Mouse (Mus musculus) lung, postnatal 0 days (tissue): ENCODE measurements around the gene Uvrag. TPM values are rescaled to one million over a fixed set of nuclear protein-coding genes. Genes with fewer than 3 reads are reported as not detected.

ENCODE experiments used
- ATAC-seq: fragments of 200-750 bp; cut with Nextera tagmentation; 2 replicates; pipeline ENCODE4 v1.8.0; 2017; ENCODE audit warnings: moderate library complexity
- DNase-seq: peaks from one replicate; pipeline ENCODE4 v3.0.0-alpha.2; 2016; ENCODE audit warnings: low spot score
- H3K27ac ChIP-seq: fragments of 300-500 bp; sonication (generic); 2 replicates; pipeline ENCODE4 v1.5.1; 2014; ENCODE audit warnings: antibody characterized with exemption, mild to moderate bottlenecking, low read length, mixed read lengths
- H3K27me3 ChIP-seq: fragments of 300-500 bp; sonication (generic); replicated peaks from 2 replicates; pipeline ENCODE4 v1.6.1; 2014; ENCODE audit warnings: low read length, mixed read lengths; ENCODE audit not compliant: insufficient read depth
- H3K36me3 ChIP-seq: fragments of 300-500 bp; sonication (generic); 2 replicates; pipeline ENCODE4 v1.6.1; 2014; ENCODE audit warnings: low read length, mixed read lengths; ENCODE audit not compliant: insufficient read depth
- H3K4me1 ChIP-seq: fragments of 300-500 bp; sonication (generic); 2 replicates; pipeline ENCODE4 v1.6.1; 2014; ENCODE audit warnings: antibody characterized with exemption, low read depth, low read length, mixed read lengths; ENCODE audit not compliant: insufficient read depth
- H3K4me2 ChIP-seq: fragments of 300-500 bp; sonication (generic); replicated peaks from 2 replicates; pipeline ENCODE4 v1.6.1; 2014; ENCODE audit warnings: low read depth, mild to moderate bottlenecking, low read length, moderate library complexity, mixed read lengths
- H3K4me3 ChIP-seq: fragments of 300-500 bp; sonication (generic); 2 replicates; pipeline ENCODE4 v1.5.1; 2014; ENCODE audit warnings: low read depth, low read length
- H3K9ac ChIP-seq: fragments of 300-500 bp; sonication (generic); replicated peaks from 2 replicates; pipeline ENCODE4 v1.6.1; 2014; ENCODE audit warnings: low read depth, mild to moderate bottlenecking
- H3K9me3 ChIP-seq: fragments of 300-500 bp; sonication (generic); 2 replicates; pipeline ENCODE4 v1.6.1; 2016; ENCODE audit warnings: low read length, mixed read lengths
- CTCF ChIP-seq: IDR thresholded peaks from 2 replicates; pipeline ENCODE4 v1.5.1; 2016; ENCODE audit warnings: antibody characterized with exemption, mild to moderate bottlenecking
- EP300 ChIP-seq: IDR thresholded peaks from 2 replicates; pipeline ENCODE4 v1.6.1; 2016; ENCODE audit warnings: antibody characterized with exemption, mild to moderate bottlenecking, control low read depth
- WGBS: fragments of 180-500 bp; shearing (Covaris S2); extraction: QIAGEN DNeasy Blood & Tissue Kit; methylation state at CpG from one replicate; pipeline ENCODE4 v1.1.7; 2014; 5-methylcytosine and 5-hydroxymethylcytosine counted together
- polyA plus RNA-seq: library from polyadenylated mRNA; unstranded; fragments of >200 nt; fragmentation: Nextera tagmentation; extraction: Ambion mirVana; gene quantifications from 2 replicates; pipeline ENCODE4 v1.2.1, GENCODE M21; 2015

Gene Uvrag
- polyA plus RNA-seq, 1 experiment from 2014 or later: 23.4 TPM

DNA sequence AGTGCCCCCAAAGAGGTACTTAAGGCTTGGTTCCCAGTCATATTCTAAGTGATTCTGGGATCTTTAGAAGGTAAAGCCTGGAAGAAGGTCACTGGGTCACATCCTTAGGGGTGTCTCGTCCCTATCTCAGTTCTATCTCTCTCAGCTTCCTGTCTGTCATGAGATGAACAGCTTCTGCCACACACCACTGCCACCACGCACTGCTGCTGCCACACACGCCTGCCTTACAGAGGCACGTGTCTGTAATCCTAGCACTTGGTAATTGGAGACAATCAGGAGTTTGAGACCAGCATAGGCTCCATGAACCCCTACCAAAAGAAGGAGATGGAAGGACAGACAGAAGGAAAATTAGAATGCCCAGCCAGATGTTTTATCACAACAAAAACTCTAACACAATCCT lies 20.9 kb downstream of the Uvrag start:
- Histone ChIP-seq H3K27me3 (no peaks in the 10 kb centered on the region), H3K27ac (no peak overlapping the region), H3K36me3 (no peaks in the 10 kb centered on the region), H3K9ac (no peak overlapping the region), H3K9me3 (no peaks in the 10 kb centered on the region), H3K4me2 (no peak overlapping the region), H3K4me3 (no peak overlapping the region), H3K4me1 (no peaks in the 10 kb centered on the region)
- TF ChIP-seq EP300: no peak
- TF ChIP-seq CTCF: no peak
- ATAC-seq: no peak
- no peak for DNase-seq
- 66% methylated on average over 4 of the region's 4 CpGs for WGBS

DNA sequence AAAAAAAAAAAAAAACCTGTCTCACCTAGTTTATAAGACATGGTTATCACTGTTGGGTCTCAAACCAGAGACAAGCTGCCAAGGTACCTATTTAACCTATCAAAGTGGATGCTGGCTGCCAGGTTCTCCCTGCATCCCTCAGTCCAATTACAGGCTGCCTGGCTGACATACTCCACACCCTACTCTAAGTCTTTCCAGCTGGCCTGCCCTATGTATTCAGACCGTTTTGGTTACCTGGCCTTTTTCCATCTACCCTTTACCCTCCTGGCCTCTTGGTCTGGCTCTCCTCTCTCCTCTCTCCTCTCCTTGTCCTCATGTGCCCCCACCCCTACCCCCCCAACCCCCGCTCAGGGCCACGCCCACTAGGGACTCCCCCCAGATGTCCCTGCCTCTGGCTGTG lies 24.2 kb downstream of the Uvrag start:
- DNase-seq (no peak), ATAC-seq (no peak)
- H3K9me3 ChIP-seq: no peaks in the 10 kb centered on the region
- no peaks in the 10 kb centered on the region for H3K4me1 ChIP-seq
- no peak overlapping the region for H3K27ac ChIP-seq
- H3K9ac ChIP-seq: no peak overlapping the region
- H3K4me3 ChIP-seq: no peak overlapping the region
- H3K4me2 ChIP-seq: no peak overlapping the region
- no peaks in the 10 kb centered on the region for H3K27me3 ChIP-seq
- peaks cover 8% of the 10 kb centered on the region; the same call in 1 of the 2 replicates for H3K36me3 ChIP-seq
- 53% methylated on average over 3 of the region's 3 CpGs for WGBS
- TF ChIP-seq EP300 (no peak), CTCF (no peak)

DNA sequence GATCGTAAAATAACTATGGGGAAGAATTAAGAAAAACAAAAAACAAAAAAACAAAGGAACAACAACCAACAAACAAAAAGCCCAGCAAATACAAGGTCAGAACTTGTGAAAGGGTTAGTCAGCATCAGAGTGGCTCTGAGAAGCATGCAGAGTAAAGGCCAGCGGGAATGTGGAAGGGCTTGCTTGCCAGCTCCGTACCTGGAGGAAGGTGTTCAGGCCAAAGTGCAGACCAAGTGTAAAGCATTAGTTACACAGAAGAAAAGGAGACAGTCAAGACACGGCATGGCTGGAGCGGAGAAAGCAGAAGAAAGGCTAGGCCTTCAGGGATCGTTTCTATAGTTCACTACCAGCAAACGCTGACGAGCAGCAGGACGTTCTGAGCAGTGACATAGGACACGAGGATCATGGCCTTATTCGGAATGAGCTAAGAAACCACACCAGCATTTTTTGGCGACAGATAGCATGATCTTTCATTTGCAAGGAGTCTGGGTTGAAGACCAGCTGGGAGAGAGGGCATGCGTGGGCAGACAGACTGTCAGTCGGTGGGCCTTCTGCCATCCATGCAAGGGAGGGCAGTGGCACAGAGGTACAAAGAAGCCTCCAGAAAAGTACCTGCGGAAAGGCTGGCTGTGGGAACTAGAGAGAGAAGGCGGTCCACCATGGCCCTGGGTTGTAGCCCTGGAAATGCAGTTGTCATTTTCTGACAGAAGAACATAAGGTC lies 26.8 kb downstream of the Uvrag start:
- DNase-seq: no peak
- no peak overlapping the region for H3K4me3 ChIP-seq
- ATAC-seq: no peak
- H3K4me2 ChIP-seq: no peak overlapping the region
- H3K9me3 ChIP-seq: no peaks in the 10 kb centered on the region
- no peaks in the 10 kb centered on the region for H3K27me3 ChIP-seq
- H3K4me1 ChIP-seq: no peaks in the 10 kb centered on the region
- no peak for TF ChIP-seq EP300
- TF ChIP-seq CTCF: no peak
- H3K36me3 ChIP-seq: peaks cover 8% of the 10 kb centered on the region; the same call in 1 of the 2 replicates
- 78% methylated on average over 16 of the region's 16 CpGs for WGBS
- no peak overlapping the region for H3K9ac ChIP-seq
- no peak overlapping the region for H3K27ac ChIP-seq

DNA sequence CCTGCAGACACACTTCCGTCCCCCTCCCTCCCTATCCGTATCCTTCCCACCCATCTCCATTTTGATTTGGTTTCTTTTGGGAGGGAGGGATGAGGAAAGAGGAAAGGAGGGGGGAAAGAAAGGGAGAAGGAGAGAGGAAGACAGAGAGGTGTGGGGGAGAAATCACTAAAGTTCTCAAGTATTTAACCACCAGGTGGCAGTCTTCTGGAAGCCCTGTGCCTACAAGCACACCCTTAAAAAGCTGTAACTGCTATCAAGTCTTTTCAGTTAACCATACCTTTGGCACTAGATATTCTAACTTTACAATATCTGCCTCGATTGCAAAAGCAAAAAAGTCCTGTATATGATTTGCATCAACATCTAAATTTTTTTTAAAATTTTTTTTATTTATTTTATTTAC lies 33.4 kb downstream of the Uvrag start:
- DNase-seq: peak; percentile 87
- Histone ChIP-seq H3K4me2 (no peak overlapping the region), H3K4me1 (peaks cover 3% of the 10 kb centered on the region; the same call in 1 of the 2 replicates), H3K4me3 (no peak overlapping the region), H3K36me3 (0 out of 2 replicates have a peak, but pooled peaks cover 4% of the 10 kb centered on the region), H3K27me3 (no peaks in the 10 kb centered on the region), H3K9me3 (no peaks in the 10 kb centered on the region), H3K9ac (no peak overlapping the region), H3K27ac (no peak overlapping the region)
- peak; percentile 65; the same call in 1 of the 2 replicates for ATAC-seq
- WGBS: 27% methylated on average over 3 of the region's 3 CpGs
- no peak for TF ChIP-seq EP300
- TF ChIP-seq CTCF: peak; percentile 78

DNA sequence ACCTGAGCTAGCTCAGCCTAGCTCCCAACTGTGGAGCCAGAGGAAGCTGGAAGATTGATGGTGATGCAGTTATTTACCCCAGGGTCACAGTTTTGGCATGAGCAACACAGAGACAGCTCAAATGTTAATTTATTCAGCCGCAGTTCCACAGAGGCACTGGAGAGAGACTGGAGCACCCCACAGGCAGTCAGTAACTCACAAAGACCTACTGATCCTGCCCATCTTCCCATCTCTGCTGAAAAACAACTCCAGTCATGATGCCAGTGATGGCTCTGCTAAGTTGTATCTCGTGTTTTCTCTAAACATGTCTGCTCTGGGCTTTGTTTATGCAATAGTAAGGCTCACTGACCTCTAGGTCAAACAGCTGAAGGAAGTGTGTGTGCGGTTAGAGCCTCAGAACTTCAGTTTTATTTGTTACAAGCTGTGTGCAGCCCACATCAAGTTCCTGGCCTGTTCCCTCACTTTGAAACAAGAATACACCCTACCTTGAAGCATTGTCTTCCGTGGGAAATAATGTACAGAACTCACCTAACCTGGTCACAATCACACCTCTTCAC lies 34.1 kb downstream of the Uvrag start:
- Histone ChIP-seq H3K36me3 (0 out of 2 replicates have a peak, but pooled peaks cover 4% of the 10 kb centered on the region), H3K9ac (0 out of 2 replicates have a peak overlapping the region, but pooled peaks have one; percentile 12), H3K4me1 (peaks cover 5% of the 10 kb centered on the region; the same call in 1 of the 2 replicates), H3K27ac (no peak overlapping the region), H3K4me2 (no peak overlapping the region), H3K27me3 (no peaks in the 10 kb centered on the region), H3K9me3 (no peaks in the 10 kb centered on the region), H3K4me3 (no peak overlapping the region)
- peak; percentile 49; the same call in 1 of the 2 replicates for ATAC-seq
- WGBS: 41% methylated on average over 4 of the region's 4 CpGs
- DNase-seq: peak; percentile 41
- TF ChIP-seq EP300: no peak
- TF ChIP-seq CTCF: no peak

DNA sequence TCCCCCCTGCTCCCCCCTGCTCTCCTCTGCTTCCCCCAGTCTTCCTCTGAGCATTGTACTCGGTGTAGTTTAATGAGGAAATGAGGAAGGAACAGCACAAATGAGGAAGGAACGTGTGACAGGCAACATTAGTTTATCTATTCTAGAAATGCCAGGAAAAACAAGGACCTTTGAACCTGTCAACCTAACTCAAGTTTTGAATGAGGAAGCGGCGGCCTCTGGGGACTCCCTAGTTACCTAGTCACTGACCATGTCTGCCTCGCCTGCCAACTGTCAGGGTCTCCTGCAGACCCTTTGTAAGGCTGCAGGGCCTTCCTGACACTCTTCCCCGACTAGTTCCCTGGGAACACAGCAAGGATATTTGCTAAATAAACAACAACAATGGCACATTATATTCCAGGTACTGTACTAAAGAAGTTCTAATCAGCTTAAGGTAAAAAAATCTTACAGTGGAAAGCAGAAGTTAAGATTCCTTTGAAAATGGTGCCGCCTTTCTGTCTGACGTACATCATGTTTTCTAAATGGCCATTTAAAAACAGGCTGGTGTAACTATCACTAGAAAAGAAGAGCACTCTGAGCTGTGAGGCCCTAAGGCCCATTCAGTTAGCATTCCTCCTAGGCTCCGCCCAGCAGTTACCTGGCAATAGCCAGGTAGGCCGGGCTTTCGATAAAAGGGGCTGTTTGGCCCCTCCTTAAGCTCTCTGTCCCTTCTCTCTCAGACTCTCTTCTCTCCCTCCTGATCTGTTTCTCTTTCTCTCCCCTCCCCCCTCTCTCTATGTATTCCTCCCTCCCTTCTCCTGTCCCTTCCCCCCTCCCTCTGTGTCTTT lies 39.0 kb downstream of the Uvrag start:
- WGBS: 33% methylated on average over 11 of the region's 11 CpGs
- no peak for TF ChIP-seq EP300
- TF ChIP-seq CTCF: no peak
- Histone ChIP-seq H3K27me3 (no peaks in the 10 kb centered on the region), H3K9ac (no peak overlapping the region), H3K4me1 (peaks cover 5% of the 10 kb centered on the region; the same call in 1 of the 2 replicates), H3K27ac (no peak overlapping the region), H3K4me3 (no peak overlapping the region), H3K4me2 (no peak overlapping the region), H3K36me3 (0 out of 2 replicates have a peak, but pooled peaks cover 9% of the 10 kb centered on the region), H3K9me3 (no peaks in the 10 kb centered on the region)
- DNase-seq (peak; percentile 48), ATAC-seq (no peak)
